Mouse (Mus musculus) hindbrain, embryonic 11.5 days (tissue): ENCODE data around the gene Tle6. TPM values are rescaled to one million over a fixed set of nuclear protein-coding genes. Genes with fewer than 3 reads are reported as not detected.

ENCODE experiments used
- ATAC-seq: fragments of 200-750 bp; cut with Nextera tagmentation; 2 replicates; pipeline ENCODE4 v1.8.0; 2017; ENCODE audit warnings: mild to moderate bottlenecking, moderate TSS enrichment, moderate library complexity; ENCODE audit not compliant: low FRiP score
- DNase-seq: peaks from one replicate; pipeline ENCODE4 v3.0.0-alpha.2; 2015; ENCODE audit warnings: low spot score
- H3K27ac ChIP-seq: fragments of 300-500 bp; sonication (generic); 2 replicates; pipeline ENCODE4 v1.5.1; 2014; ENCODE audit warnings: mild to moderate bottlenecking, low read depth, low read length
- H3K27me3 ChIP-seq: fragments of 300-500 bp; sonication (generic); 2 replicates; pipeline ENCODE4 v1.6.1; 2014; ENCODE audit warnings: mild to moderate bottlenecking, low read length, moderate library complexity, mixed read lengths; ENCODE audit not compliant: control insufficient read depth, insufficient read depth
- H3K36me3 ChIP-seq: fragments of 300-500 bp; sonication (generic); 2 replicates; pipeline ENCODE4 v1.6.1; 2014; ENCODE audit warnings: mild to moderate bottlenecking, low read length, moderate library complexity, mixed read lengths; ENCODE audit not compliant: control insufficient read depth, insufficient read depth
- H3K4me1 ChIP-seq: fragments of 300-500 bp; sonication (generic); replicated peaks from 2 replicates; pipeline ENCODE4 v1.6.1; 2014; ENCODE audit warnings: low read length, mixed read lengths; ENCODE audit not compliant: control insufficient read depth, insufficient read depth
- H3K4me2 ChIP-seq: fragments of 300-500 bp; sonication (generic); replicated peaks from 2 replicates; pipeline ENCODE4 v1.6.1; 2014; ENCODE audit warnings: mild to moderate bottlenecking, low read depth, low read length
- H3K4me3 ChIP-seq: fragments of 300-500 bp; sonication (generic); 2 replicates; pipeline ENCODE4 v1.5.1; 2014; ENCODE audit warnings: low read depth, low read length
- H3K9ac ChIP-seq: fragments of 300-500 bp; sonication (generic); 2 replicates; pipeline ENCODE4 v1.6.1; 2014; ENCODE audit warnings: low read depth, low read length
- H3K9me3 ChIP-seq: fragments of 300-500 bp; sonication (generic); 2 replicates; pipeline ENCODE4 v1.6.1; 2016; ENCODE audit warnings: low read length; ENCODE audit not compliant: control insufficient read depth
- WGBS: fragments of 180-500 bp; shearing (Covaris S2); extraction: QIAGEN DNeasy Blood & Tissue Kit; methylation state at CpG from one replicate; pipeline ENCODE4 v1.1.7; 2014; 5-methylcytosine and 5-hydroxymethylcytosine counted together
- polyA plus RNA-seq: library from polyadenylated mRNA; unstranded; fragments of >200 nt; fragmentation: Nextera tagmentation; extraction: Ambion mirVana; gene quantifications from 2 replicates; pipeline ENCODE4 v1.2.1, GENCODE M21; 2014

The Tle6 gene
- polyA plus RNA-seq, 1 experiment from 2014 or later, result 5.1 TPM

DNA sequence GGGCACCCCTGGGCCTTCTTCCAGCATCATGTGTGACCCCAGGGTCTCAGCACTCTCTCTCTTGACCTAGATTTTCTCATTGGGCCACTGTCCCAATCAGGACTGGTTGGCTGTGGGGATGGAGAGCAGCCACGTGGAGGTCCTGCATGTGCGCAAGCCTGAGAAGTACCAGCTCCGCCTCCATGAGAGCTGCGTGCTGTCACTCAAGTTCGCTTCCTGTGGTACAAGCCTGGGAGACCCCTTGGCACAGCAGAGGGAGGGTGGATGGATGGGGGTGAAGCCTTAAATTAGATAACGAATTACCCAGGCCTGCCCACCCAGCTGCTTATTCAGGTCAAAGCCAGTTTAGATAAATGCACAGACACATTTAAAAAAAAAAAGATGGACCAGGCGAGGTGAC is 12.1 kb downstream of the Tle6 start:
- H3K4me1 ChIP-seq, result no peaks in the 10 kb centered on the region
- WGBS, result 72% methylated on average over 7 of the region's 7 CpGs
- H3K36me3 ChIP-seq, result no peaks in the 10 kb centered on the region
- H3K27me3 ChIP-seq, result peaks cover 31% of the 10 kb centered on the region
- ATAC-seq (no peak), DNase-seq (no peak)
- no peak overlapping the region for H3K4me2 ChIP-seq
- H3K4me3 ChIP-seq, result no peak overlapping the region
- H3K9me3 ChIP-seq, result no peaks in the 10 kb centered on the region
- no peak overlapping the region for H3K27ac ChIP-seq
- H3K9ac ChIP-seq, result no peak overlapping the region

DNA sequence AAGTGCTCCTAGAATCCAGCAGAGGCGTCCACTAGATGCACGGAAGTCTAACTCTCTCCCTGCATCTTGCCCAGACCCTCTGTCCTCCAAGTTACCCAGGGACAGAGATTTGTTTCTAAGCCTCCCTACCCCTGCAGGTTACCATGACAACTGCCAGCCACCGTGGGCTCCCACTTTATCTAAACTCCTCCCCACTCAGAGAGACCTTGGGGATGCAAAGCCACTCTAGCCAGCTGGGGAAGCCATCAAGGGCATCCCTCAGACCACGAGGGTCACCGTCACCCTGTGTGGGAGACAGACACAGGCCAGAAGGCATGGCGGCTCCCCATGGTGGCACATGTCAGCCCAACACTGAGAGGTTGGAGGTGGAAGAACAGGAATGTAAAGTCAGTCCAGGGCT is 17.5 kb downstream of the Tle6 start:
- Histone ChIP-seq H3K4me3 (no peak overlapping the region), H3K27me3 (peaks cover 33% of the 10 kb centered on the region), H3K4me1 (no peaks in the 10 kb centered on the region), H3K9me3 (no peaks in the 10 kb centered on the region), H3K4me2 (no peak overlapping the region), H3K27ac (no peak overlapping the region), H3K9ac (no peak overlapping the region), H3K36me3 (no peaks in the 10 kb centered on the region)
- WGBS, result 46% methylated on average over 6 of the region's 6 CpGs
- ATAC-seq, result no peak
- DNase-seq, result no peak

DNA sequence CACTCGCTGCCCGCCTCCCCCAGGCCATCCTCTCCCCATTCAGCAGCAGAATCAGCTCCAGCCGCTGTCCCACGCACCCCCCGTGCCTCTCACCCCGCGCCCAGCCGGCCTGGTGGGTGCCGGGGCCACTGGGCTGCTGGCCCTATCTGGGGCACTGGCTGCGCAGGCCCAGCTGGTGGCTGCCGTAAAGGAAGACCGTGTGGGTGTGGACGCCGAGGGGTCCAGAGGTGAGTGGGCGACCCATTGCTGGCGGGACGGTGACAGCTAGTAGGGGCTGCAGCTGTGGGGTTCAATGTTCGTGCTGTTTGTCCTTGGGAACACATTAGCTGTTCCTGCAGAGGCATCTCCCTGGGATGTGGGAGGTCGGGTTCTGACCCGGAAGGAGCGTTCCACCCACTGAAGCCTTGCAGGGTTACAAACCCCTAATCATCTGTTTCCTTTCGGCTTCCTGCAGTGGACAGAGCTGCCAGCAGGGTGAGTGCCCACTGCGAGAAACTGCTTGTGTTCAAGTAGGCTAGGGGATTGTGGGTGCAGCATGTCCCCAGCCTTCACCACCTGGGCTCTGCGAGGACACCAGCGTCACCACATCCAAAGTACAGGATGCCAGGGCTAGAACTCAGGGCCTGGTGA is 20.3 kb downstream of the Tle6 start:
- peaks cover 35% of the 10 kb centered on the region for H3K27me3 ChIP-seq
- H3K4me3 ChIP-seq, result no peak overlapping the region
- ATAC-seq (no peak), DNase-seq (no peak)
- H3K4me2 ChIP-seq, result no peak overlapping the region
- no peak overlapping the region for H3K9ac ChIP-seq
- no peak overlapping the region for H3K27ac ChIP-seq
- peaks cover 6% of the 10 kb centered on the region for H3K4me1 ChIP-seq
- WGBS, result 64% methylated on average over 24 of the region's 25 CpGs
- H3K36me3 ChIP-seq, result no peaks in the 10 kb centered on the region
- H3K9me3 ChIP-seq, result no peaks in the 10 kb centered on the region

DNA sequence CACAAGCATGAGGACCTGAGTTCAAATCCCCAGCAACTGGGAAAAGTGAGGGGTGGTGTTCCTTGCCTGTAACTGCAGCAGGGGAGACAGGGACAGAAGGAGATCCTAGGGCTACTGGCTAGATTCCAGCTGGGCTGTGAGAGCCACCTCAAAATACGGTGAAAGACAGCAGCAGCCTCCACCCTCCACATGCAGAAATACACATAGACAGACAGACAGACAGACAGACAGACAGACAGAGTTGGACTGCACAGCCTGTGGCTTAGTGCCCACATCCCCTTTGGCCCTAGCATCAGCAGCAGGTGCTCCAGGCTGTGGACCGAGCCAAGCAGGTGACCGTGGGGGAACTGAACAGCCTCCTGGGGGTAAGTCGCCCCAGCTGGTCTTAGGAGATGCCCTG is 20.9 kb downstream of the Tle6 start:
- H3K27ac ChIP-seq, result no peak overlapping the region
- no peaks in the 10 kb centered on the region for H3K9me3 ChIP-seq
- no peak for DNase-seq
- no peak overlapping the region for H3K9ac ChIP-seq
- ATAC-seq, result no peak
- H3K4me3 ChIP-seq, result no peak overlapping the region
- 78% methylated on average over 4 of the region's 4 CpGs for WGBS
- H3K36me3 ChIP-seq, result no peaks in the 10 kb centered on the region
- peaks cover 11% of the 10 kb centered on the region for H3K4me1 ChIP-seq
- no peak overlapping the region for H3K4me2 ChIP-seq
- H3K27me3 ChIP-seq, result peaks cover 37% of the 10 kb centered on the region

DNA sequence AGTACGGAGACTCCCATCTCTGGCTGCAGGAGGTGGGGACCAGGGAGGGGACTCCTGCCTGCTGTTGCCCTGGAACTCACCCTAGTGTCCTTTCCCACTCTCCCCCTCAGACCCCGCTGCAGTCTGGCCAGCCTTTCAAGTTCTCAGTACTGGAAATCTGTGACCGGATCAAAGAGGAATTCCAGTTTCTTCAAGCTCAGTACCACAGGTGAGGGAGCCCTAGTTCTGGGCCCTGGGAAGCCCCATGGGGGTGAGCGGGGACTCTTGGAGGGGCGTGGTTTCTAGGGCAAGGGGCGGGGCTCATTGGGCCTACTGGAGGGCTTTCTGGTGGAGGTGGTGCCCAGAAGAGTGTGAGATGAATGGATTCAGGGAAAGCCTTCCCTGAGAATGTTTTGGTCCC is 25.2 kb downstream of the Tle6 start:
- 3% methylated on average over 6 of the region's 6 CpGs for WGBS
- Histone ChIP-seq H3K27me3 (peaks cover 58% of the 10 kb centered on the region), H3K9me3 (no peaks in the 10 kb centered on the region), H3K4me2 (peak overlapping the region; percentile 47), H3K36me3 (no peaks in the 10 kb centered on the region), H3K27ac (no peak overlapping the region), H3K4me3 (peak overlapping the region; percentile 32), H3K9ac (peak overlapping the region; percentile 39), H3K4me1 (peaks cover 28% of the 10 kb centered on the region)
- DNase-seq, result no peak
- ATAC-seq, result no peak

DNA sequence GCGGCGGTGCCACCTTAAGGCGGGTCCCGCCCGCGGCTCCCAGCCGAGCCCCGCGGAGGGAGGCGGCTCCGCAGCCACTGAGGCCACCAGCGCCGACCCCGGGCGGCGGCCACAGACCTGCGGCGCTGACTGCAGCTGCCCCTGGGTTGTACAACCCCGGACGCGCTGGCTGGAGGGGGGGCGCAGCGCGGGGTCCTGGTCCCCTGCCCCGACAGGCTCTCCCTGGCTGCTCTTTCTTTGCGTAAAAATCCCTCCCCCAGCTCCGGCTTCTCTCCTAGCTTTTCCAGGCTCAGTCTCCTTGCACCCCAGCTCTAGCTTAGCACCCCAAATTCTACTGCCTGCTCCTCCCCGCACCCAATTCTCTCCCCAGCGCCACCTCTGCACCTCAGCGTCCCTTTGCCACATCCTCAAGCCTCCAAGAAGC is 25.7 kb downstream of the Tle6 start:
- 0% methylated on average over 30 of the region's 30 CpGs for WGBS
- H3K9ac ChIP-seq, result peak overlapping the region; percentile 39
- peak overlapping the region; percentile 32 for H3K4me3 ChIP-seq
- no peak overlapping the region for H3K27ac ChIP-seq
- H3K4me1 ChIP-seq, result peaks cover 32% of the 10 kb centered on the region
- no peaks in the 10 kb centered on the region for H3K9me3 ChIP-seq
- ATAC-seq (no peak), DNase-seq (peak; percentile 64)
- H3K27me3 ChIP-seq, result peaks cover 54% of the 10 kb centered on the region
- H3K36me3 ChIP-seq, result no peaks in the 10 kb centered on the region
- peak overlapping the region; percentile 47 for H3K4me2 ChIP-seq

DNA sequence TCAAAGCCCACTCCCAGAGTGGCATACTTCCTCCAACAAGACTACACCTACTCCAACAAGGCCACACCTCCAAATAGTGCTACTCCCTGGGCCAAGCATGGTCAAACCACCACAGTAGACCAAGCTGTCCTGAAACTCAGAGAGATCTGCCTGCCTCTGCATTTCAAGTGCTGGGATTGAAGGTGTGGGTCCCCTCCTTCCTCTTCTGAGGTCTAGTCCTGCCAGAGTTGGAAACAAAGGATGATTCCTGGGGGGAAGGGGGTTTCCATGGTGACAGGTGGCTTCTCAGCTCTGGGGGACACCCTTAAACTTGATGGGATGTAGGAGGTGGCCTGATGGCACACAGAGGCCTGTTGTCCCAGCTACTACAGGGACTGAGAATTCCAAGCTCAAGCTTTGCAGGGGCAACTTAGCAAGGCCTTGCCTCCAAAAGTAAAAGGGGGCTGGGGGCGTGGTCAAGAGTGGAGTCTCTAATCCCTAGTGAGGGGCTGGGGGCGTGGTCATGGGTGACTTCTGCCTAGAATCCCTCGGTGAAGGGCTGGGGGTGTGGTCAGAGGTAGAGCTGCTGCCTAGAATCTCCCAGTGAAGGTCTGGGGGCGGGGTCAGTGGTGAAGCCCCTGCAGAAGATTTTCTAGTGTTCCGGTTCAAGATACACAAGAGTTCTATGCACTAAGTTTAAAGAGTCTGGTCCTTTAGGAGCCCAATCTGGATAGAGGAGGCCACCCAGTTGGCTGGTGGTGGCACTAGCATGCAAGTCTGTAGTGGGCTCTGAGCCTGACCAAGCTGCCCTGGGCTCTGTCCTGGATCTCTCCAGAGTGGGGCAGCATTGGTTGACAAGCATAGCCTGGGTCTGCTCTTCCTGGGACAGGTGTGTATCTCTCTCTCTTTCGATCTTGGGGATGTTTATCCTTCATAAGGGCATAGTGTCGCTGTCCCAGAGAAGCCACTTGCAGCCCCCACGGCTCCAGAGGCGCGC is 26.5 kb downstream of the Tle6 start, which contains the start of gene Tle2:
Gene Tle2 (plus strand): TSS at position 481 of the 976 bp plus-strand sequence.
- Histone ChIP-seq H3K9ac (peak within 1 kb of the TSS; percentile 39), H3K27me3 (peaks cover 51% of the 10 kb centered on the region), H3K4me3 (peak within 1 kb of the TSS; percentile 32), H3K9me3 (no peaks in the 10 kb centered on the region), H3K4me2 (peak within 1 kb of the TSS; percentile 47), H3K4me1 (peaks cover 35% of the 10 kb centered on the region), H3K36me3 (no peaks in the 10 kb centered on the region), H3K27ac (no peak within 1 kb of the TSS)
- ATAC-seq (no peak), DNase-seq (no peak)
- 19% methylated on average over 10 of the region's 10 CpGs for WGBS

DNA sequence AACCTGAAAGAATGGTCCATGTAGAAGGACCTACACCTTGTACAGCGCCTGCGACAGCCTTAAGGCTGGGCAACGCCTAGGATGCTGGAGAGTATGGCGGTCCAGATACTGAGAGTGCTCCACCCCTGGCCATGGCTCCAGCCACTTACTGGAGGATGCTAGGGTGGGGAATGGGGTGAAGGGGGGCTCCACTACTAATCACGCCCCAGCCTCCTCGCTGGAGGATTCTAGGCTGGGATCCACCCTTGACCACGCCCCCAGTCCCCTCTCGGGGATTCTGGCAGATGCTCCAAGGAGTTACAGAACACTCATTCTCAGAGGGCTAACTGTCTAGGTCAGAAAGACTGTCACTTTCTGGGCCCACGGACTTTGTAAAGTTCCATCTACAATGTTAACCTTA is 27.9 kb downstream of the Tle6 start:
- 5% methylated on average over 9 of the region's 9 CpGs for WGBS
- ATAC-seq (no peak), DNase-seq (no peak)
- H3K4me3 ChIP-seq, result no peak overlapping the region
- peaks cover 55% of the 10 kb centered on the region for H3K27me3 ChIP-seq
- peaks cover 43% of the 10 kb centered on the region for H3K4me1 ChIP-seq
- H3K27ac ChIP-seq, result no peak overlapping the region
- no peak overlapping the region for H3K4me2 ChIP-seq
- no peaks in the 10 kb centered on the region for H3K36me3 ChIP-seq
- H3K9ac ChIP-seq, result no peak overlapping the region
- no peaks in the 10 kb centered on the region for H3K9me3 ChIP-seq
